Mouse (Mus musculus) Patski (cell line): ENCODE measurements around the gene Cpm. TPM values are rescaled to one million over a fixed set of nuclear protein-coding genes. Genes with fewer than 3 reads are reported as not detected.
"Not testable (repeated sequence)": the region's sequence is repeated elsewhere in the genome, so short reads cannot be mapped to it uniquely, and the experiment has no call there.

Experiments used
- ATAC-seq: fragments of 100-300 bp; one replicate; pipeline ENCODE4 v1.8.0; 2021
- CTCF ChIA-PET: fragments of 350-600 bp; sonication (Branson Sonifier 250); formaldehyde crosslinking; loops from one replicate; lab custom pipeline; 2022; ENCODE audit warnings: inconsistent platforms; lab: Charles Lee
- POLR2A ChIA-PET: fragments of 350-600 bp; sonication (Branson Sonifier 250); formaldehyde crosslinking; loops from one replicate; lab custom pipeline; 2022; ENCODE audit warnings: antibody characterized with exemption, inconsistent platforms; lab: Charles Lee
- DNase-seq: peaks from one replicate; pipeline ENCODE4 v3.0.0-alpha.2; 2011; ENCODE audit warnings: low read depth, low spot score
- H3K27me3 ChIP-seq: fragments of 371-371 bp; one replicate; pipeline ENCODE4 v1.5.1; 2021
- CTCF ChIP-seq: fragments of 100-300 bp; IDR thresholded peaks from one replicate; pipeline ENCODE4 v1.5.1; 2021
- in situ Hi-C: fragments of 300-500 bp; cut with MboI; formaldehyde crosslinking; loops from 3 replicates; pipeline ENCODE4 v1.11.1; 2018; ENCODE audit warnings: low pct_unique_long_range_greater_than_20kb, mixed read lengths
- polyA plus RNA-seq: library from polyadenylated mRNA; unstranded; gene quantifications from one replicate; pipeline ENCODE4 v1.2.3, GENCODE M21; 2021

Cpm gene
- polyA plus RNA-seq, 1 experiment from 2014 or later: 1.4 TPM

GRCm38 (mm10) chr10:117594291-117594850 lies 34.9 kb upstream of the Cpm start:
- CTCF ChIA-PET: no interaction called here
- no peak for ATAC-seq
- in situ Hi-C loops: no loop called here
- POLR2A ChIA-PET: no interaction called here
- no peak for TF ChIP-seq CTCF
- peaks cover 5% of the 10 kb centered on the region for H3K27me3 ChIP-seq
- DNase-seq: no peak

GRCm38 (mm10) chr10:117594913-117595312 lies 34.4 kb upstream of the Cpm start:
- in situ Hi-C loops: no loop called here
- no peak for DNase-seq
- POLR2A ChIA-PET: no interaction called here
- H3K27me3 ChIP-seq: peaks cover 5% of the 10 kb centered on the region
- TF ChIP-seq CTCF: no peak
- ATAC-seq: no peak
- CTCF ChIA-PET: no interaction called here

GRCm38 (mm10) chr10:117595442-117596164 lies 33.7 kb upstream of the Cpm start:
- TF ChIP-seq CTCF: no peak
- CTCF ChIA-PET: no interaction called here

GRCm38 (mm10) chr10:117596165-117596735 lies 33.0 kb upstream of the Cpm start:
- in situ Hi-C loops: no loop called here
- ChIA-PET CTCF (no interaction called here), POLR2A (no interaction called here)
- no peak for TF ChIP-seq CTCF
- DNase-seq: no peak
- no peaks in the 10 kb centered on the region for H3K27me3 ChIP-seq
- ATAC-seq: no peak

More at GRCm38 (mm10) chr10:117595442-117596164, 33.7 kb upstream of the Cpm start:
- POLR2A ChIA-PET: no interaction called here
- DNase-seq (no peak), ATAC-seq (no peak)
- H3K27me3 ChIP-seq: no peaks in the 10 kb centered on the region
- in situ Hi-C loops: no loop called here

- POLR2A ChIA-PET: no interaction called here
- in situ Hi-C loops: no loop called here
- ATAC-seq: no peak
Measured at GRCm38 (mm10) chr10:117596771-117597324, 32.5 kb upstream of the Cpm start.

GRCm38 (mm10) chr10:117597371-117598265 lies 31.7 kb upstream of the Cpm start:
- ATAC-seq, H3K27me3 ChIP-seq, DNase-seq, CTCF ChIA-PET, POLR2A ChIA-PET, in situ Hi-C loops: not testable (repeated sequence)

More at GRCm38 (mm10) chr10:117596771-117597324, 32.5 kb upstream of the Cpm start:
- no peak for TF ChIP-seq CTCF
- no peaks in the 10 kb centered on the region for H3K27me3 ChIP-seq
- DNase-seq: no peak
- CTCF ChIA-PET: no interaction called here

- no peak for TF ChIP-seq CTCF
- CTCF ChIA-PET: no interaction called here
- H3K27me3 ChIP-seq: no peaks in the 10 kb centered on the region
- ATAC-seq (no peak), DNase-seq (no peak)
- in situ Hi-C loops: no loop called here
- POLR2A ChIA-PET: no interaction called here
Measured at GRCm38 (mm10) chr10:117598266-117598950, 30.9 kb upstream of the Cpm start.

GRCm38 (mm10) chr10:117598951-117599572 lies 30.2 kb upstream of the Cpm start:
- CTCF ChIA-PET, in situ Hi-C loops, DNase-seq, ATAC-seq, POLR2A ChIA-PET, H3K27me3 ChIP-seq: not testable (repeated sequence)

- no peak for DNase-seq
- ATAC-seq: no peak
- H3K27me3 ChIP-seq: no peaks in the 10 kb centered on the region
- in situ Hi-C loops: no loop called here
- TF ChIP-seq CTCF: no peak
- CTCF ChIA-PET: no interaction called here
- POLR2A ChIA-PET: no interaction called here
Measured at GRCm38 (mm10) chr10:117601146-117602035, 27.9 kb upstream of the Cpm start.
